Mouse (Mus musculus): Measurements from ENCODE around the gene Gpc6.

- TF ChIP-seq POLR2A (IDR thresholded peaks at IDR 0.05; ENCODE audit: extremely low read depth, insufficient read depth, low read length) (no peak), CTCF (IDR thresholded peaks at IDR 0.05; ENCODE audit: extremely low read depth, insufficient read depth, low read length) (no peak)
Measured at GRCm38 (mm10) chr14:117972576-117972975, 1047.5 kb downstream of the Gpc6 start.

Measured in cortical plate, adult 2 months (tissue).